Mouse (Mus musculus): ENCODE data around the gene Pgm2.

Pgm2 gene

DNA sequence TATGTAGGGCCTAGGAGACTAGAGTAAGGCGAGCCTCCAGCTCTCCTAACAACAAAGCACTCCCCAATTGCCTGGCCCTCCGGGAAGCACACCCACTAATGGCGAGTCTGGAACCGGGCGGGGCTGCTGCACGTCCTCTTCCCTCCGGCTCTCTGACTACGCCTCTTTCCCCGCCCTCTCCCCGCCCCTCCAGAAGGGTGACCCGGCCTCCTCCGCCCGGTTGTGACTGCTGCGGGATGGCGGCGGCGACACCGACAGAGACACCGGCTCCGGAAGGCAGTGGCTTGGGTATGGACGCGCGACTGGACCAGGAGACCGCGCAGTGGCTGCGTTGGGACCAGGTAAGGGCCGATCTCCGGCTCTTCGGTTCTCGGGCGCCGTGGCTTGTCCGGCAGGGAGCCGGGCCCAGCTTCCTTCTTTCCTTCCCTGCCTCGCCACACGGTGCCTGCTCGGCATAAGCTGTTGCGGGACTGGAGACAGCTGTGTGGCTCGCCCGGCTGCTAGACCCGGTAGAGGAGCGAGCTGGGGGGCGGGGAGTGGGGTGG, at the start of gene Pgm2:
Pgm2 (plus strand) TSS at position 203 of the 545 bp plus-strand sequence.
- in situ Hi-C loops (cut with MseI, MboI), result no loop called here

DNA sequence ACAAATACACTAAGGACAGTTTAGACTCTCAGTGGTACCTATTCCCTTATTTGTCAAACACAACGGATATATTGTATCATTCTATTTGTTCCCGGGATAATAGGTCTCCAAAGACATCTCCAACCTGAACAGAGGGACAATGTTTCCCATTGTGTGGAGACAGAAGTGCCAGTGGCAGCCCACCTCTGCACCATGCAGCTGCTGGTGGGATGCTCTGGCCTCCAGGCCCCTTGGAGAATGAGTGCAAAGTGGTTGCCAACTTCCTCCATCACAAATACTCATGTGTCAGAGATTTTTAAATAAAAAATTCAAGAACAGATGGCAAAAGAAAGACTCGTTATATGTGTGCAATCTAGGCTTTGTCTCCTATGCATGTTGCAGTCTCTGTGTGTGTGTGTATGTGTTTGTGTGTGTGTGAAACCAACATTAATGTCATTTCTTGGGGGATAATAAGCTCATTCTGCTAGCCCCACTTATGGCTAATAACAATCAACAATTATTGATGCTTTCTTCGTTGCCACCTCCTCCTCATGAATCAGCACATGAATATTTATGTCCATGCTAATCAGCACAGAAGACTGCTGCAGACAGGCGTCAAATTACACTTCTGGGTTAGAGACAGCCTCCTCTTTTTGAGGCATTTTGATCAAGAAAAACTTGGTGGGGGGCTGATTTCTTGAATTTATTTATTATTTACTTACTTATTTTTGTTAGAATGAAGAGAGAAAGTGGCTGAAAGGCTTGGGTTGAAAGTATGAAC, 48.9 kb upstream of the Pgm2 start:
- in situ Hi-C loops (cut with MseI, MboI), result no loop called here

DNA sequence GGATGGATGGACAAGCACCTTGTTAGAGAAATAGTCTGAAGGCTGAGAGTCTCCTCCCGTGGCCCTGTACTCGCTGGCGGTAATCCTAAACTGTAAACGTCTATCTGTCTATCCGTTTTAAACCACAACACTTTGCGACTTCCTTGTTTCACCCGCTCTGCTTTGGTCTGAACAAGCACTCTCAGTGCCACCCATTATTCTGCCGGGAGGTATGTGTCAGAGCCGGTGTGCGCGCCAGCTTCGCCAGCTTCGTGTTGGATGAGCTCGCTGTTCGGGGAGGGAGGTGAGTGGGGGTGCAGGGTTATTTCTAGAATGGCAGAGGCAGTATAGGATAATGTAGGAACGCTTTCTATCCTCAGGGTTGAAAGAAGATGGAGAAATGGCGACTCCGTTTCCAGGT, 48.0 kb upstream of the Pgm2 start:
- in situ Hi-C loops (cut with MseI, MboI), result no loop called here

DNA sequence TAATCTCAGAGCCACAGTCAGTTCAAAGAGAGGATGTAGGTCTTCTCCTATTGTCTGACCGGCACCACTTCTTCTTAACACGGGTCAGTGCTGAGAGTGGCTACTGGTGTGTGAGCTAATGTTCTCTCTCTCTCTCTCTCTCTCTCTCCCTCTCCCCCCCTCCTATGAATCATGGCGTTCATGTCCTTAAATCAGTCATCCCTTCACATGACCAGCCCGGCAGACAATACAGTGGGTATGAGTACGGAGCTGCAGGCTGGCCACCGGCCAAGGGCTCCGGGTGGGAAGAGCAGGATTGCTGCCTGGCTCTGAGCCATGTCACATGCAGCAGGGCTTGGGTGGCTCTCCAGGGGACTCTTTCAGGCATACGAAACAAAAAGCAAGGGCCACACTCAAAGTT, 47.2 kb upstream of the Pgm2 start:
- in situ Hi-C loops (cut with MseI, MboI), result no loop called here

DNA sequence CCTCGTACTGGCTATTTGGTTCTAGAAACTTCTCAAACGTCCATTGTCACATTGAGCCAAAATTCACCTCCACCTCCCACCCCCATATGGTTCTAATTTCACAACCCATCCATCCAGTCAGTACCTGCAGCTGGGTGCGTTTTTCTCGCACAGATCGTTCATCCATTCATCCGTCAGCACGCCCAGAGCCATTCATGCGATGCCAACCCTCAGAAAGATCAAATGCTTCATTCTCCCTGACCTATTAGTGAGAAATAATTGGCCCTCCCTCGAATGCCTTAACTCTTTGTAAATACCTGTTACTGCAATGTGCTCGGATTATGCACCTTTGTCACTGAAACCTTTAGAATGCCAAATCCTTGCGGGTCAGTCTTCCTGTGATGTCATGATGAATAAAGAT, 45.8 kb upstream of the Pgm2 start:
- in situ Hi-C loops (cut with MseI, MboI), result no loop called here

DNA sequence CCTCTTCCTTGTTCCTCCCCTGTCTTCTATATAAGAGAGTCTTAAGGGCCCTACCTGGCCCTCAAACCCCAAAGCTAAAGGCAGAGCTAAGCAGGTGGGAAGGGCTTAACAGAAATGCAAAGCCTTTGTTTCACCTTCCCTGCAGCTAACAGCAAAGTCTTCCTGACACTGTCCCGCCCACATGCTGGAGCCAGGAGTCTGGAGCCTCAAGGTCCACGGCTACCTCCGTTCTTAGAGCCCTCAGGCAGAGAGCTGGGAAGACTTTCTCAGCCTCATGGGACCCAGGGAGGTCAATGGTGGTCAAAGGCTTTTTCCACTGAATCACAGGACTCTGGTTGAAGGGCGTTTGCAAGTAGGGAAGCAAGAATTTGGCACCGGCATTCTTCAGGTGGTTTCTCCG, 44.8 kb upstream of the Pgm2 start:
- in situ Hi-C loops (cut with MseI, MboI), result no loop called here

DNA sequence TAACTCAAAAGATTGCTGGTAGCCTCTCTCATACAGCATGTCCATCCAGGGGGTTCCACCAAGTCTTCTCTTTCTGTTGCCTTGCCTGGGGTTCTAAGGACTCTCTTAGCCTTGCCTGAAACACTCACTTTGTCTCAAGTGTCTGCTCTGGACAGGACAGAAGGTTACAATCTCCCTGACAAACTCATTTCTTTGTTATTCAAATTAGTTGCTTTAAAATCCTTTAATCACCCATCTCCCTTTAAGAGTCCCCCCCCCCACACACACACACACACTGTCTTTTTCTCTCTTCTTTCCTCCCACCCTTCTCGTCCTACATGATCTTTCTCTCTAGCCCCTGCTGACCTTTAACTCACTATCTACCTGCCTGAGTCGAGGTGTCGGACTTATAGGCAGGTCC, 44.1 kb upstream of the Pgm2 start:
- in situ Hi-C loops (cut with MseI, MboI), result no loop called here

DNA sequence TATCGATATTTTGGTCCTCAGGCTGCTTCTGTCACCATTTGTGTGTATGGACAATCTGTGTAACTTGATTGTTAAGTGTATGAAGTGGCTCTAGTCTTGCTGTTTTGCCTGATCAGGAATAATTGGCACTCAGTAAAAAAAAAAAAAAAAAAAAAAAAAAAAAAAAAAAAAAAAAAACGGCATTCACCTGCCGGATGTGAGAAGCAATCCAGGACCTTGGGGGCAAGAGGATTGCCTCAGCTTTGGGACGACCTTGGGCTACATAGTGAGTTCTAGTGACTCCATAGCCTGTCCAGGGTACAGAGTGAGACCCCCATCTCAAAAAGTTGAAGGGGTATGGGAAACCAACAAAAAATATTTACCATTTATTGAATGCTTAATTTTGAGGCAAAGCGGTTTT, 43.5 kb upstream of the Pgm2 start:
- in situ Hi-C loops (cut with MseI, MboI), result no loop called here

DNA sequence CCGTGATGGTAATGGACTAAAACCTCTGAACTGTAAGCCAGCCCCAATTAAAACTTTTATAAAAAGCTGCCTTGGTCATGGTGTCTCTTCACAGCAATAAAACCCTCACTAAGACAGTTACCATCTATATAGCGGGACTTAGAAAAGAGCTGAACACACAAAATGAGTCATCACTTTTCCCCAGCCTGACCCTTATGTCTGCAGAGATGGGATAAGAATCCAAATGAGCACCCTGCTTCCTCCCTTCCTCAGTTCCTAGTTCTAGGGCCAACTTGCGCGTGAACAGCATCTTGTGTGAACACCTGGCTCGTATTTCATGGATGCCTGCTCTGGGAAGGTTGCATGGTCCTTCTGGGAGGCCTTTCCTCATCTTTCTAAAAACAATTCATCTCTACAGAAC, 39.7 kb upstream of the Pgm2 start:
- in situ Hi-C loops (cut with MseI, MboI), result no loop called here

DNA sequence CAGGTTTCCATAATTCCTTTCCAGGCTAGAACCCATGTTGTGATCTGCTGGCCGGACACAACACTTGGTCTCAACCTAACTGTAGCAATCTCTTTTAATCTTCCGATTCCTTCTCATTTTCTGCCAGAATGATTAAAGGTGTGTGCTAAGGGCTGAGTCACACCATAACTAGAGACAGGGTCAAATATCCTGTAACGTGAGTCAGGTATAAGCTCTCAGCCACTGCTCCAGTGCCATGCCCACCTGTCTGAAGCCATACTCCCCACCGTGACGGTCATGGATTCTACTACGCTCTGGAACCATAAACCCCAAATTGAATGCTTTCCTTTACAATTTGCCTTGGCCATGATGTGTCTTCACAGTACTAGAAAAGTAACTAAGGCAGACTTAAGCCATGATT, 36.5 kb upstream of the Pgm2 start:
- in situ Hi-C loops (cut with MseI, MboI), result no loop called here

DNA sequence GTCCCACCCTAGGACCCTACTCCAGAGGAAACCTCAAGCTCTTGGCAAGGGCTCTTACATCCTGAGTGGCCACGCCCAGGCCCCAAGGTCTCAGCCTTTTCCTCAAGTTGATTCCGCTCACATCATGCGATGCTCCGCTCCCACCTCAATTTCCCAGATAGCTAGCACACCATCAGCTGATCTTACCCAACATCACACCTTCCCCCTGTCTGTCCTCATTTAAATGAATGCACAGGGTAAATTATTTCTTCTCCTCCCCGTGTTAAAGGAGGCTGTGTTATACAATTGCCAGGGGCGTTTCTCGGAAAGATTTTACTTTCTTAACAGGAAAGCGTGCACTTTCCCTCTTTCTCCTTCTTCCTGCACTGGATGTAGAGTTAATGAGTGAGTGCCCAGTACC, 31.9 kb upstream of the Pgm2 start:
- in situ Hi-C loops (cut with MseI, MboI), result loop anchor here in 1 of 2 experiments (10.0 kb wide), 1 partner anchor 156 kb away; no protein-coding TSS in a partner anchor

DNA sequence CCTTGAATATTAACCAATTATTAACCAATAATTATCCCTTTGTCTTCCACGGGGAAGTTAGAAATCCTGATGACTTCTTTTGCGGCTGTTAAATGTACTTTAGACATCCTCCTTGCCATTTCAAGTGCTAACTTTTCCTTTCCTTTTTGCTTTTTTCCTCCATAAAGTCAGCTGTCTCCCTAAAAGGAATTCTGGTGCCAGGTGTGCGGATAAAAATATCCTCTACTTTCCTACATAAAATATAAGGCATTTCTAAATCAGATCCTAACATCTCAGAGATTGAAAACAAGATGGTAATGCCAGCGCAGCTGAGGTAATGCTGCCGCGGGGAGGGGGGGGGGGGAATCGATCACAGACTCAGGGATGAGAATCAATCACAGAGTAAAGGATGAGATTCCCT, 31.1 kb upstream of the Pgm2 start:
- in situ Hi-C loops (cut with MseI, MboI), result loop anchor here in 1 of 2 experiments (10.0 kb wide), 1 partner anchor 157 kb away; no protein-coding TSS in a partner anchor

DNA sequence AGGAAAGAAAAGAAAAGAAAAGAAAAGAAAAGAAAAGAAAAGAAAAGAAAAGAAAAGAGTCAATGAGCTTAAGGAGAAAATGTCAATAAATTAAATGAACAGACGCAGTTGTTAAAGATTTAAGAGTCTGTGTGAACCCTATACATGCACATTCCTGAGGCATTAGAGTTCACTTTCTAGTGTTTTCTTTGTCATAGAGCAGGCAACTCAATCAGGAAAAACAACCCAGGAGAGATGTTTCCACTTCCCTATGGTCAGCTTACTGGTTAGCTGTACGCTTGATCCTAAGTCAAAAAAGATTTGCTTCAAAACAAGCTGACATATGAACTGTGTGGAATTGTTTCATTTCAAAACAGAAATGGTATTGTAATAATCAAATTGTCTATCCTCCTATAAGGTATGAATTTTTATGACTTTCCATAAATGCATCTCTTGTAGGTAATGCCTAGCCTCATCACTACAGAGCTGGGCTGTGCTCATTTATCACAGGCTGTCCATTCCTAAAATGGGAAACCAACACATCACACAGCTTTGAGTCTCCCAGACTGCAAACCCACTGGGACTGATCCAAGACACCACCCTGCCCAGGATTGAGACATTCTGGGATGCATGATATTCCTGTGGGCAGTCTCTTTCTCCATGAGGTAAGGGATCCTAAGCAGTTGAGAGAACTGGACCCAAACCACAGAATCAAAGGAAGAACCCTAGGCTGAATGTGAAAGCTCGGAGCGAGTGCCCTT, 29.7 kb upstream of the Pgm2 start:
- in situ Hi-C loops (cut with MseI, MboI), result loop anchor here in 1 of 2 experiments (10.0 kb wide), 1 partner anchor 158 kb away; no protein-coding TSS in a partner anchor

DNA sequence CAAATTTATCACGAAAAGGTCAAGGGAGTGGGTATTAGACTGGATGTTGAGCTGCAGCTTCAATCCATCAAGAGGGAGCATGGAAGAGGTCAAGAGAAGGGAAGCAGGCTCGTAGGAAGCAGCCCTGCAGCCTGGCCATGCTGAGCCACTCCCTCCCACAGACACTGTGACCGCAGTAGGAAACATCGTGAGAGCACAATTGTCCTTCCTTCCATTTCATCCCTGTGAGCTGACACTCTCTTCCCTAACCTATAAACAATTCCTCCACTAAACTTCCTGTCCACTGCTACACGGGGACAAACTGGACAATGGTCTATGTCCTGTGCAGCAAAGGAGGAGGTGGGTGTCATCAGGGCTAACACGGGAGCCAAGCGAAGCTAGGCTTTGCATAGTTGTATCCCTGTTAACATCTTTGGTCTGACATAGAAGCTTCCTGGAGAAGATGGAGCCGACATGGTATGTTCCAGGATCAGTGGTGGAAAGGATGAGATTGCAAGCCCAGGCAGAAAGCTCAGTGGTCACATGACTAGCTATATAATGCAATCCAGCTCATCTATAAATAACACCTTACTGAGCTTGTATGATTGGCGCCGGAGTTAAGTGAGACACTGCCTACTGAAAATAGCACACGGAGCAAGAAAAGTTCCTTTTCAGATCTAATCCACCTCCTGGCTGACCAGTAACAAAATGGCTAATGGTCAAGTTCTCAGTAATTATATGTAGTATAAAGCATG, 29.0 kb upstream of the Pgm2 start:
- in situ Hi-C loops (cut with MseI, MboI), result loop anchor here in 1 of 2 experiments (10.0 kb wide), 1 partner anchor 159 kb away; no protein-coding TSS in a partner anchor

DNA sequence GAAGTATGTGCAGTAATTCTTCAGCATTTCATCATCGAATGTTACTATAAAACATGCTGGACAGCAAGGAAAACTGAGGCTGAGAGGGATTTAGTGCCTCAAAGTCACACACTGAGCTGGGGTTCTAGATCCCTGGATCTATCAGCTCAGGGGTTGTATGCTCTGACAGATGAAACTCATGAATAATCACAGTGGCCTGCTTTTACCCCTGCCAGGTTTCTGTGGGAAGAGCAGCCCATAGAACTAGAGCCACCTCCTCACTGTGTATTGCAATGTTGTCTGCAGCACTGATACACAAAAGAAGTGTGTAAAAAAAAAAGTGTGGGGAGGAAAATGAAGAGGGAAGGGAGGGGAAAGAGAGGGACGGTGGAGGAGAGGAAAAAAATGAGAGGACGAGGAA, 28.3 kb upstream of the Pgm2 start:
- in situ Hi-C loops (cut with MseI, MboI), result loop anchor here in 1 of 2 experiments (10.0 kb wide), 1 partner anchor 160 kb away; no protein-coding TSS in a partner anchor

DNA sequence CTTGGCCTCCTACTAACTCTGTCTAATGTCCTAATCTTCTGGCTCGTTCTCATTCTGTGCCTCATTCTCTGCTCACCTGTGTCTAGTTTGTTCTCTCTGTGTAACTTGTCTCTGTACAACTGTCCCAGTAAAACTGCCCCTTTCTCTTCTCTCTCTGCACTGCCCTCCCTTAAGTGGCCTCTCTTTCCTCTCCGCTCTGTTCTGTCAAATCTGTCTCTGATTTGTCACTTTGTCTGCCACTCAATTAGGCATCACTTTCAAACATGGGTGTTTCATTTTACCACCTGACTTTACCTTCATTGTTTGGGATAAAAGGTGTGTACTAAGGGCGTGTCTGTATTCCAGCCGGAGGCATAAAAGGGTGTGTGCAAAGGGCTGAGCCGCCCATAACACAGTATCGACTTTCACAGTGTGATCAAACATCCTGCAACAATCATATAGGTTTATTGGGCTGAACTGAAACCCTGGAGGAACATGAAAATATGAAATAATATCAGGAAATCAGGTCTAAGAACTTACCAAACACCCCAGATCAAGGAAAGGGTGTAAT, 27.2 kb upstream of the Pgm2 start:
- in situ Hi-C loops (cut with MseI, MboI), result loop anchor here in 1 of 2 experiments (10.0 kb wide), 1 partner anchor 161 kb away; no protein-coding TSS in a partner anchor

DNA sequence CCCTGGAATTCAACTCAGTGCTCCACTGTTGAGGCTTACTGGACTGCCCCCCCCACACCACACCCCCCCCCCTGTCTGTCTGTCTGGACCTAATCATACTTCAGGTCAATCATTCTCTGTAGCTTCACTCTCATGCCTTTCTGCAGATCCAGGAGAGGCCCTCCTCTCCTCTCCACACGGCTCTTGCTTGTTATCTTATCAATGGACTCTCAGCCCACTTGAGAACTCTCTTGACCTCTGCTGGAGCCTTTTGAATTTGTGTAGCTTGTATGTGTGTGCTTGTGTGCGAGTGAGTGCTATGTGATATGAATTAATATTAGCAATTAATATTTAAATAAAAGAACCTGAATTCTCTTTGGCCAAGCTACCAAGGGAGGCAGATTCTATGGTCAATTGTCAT, 26.6 kb upstream of the Pgm2 start:
- in situ Hi-C loops (cut with MseI, MboI), result loop anchor here in 1 of 2 experiments (10.0 kb wide), 1 partner anchor 161 kb away; no protein-coding TSS in a partner anchor

DNA sequence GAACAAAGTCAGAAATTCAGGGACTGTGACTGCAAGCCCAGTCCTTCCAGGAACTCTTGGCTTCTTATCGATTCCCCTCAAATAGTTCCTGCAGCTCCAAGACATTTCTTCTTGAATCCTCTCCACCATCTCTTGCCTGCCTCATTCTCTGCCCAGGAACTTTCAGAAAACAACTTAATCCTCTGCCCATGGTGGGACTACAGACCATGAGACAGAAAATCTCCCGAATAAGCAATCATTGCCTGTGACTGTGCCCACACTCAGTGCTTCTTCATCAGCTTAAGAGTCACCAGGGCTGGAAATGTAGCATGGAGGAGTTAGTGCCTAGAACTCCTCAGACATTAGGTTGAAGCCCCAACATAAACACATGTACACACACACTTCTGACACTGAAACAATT, 25.2 kb upstream of the Pgm2 start:
- in situ Hi-C loops (cut with MseI, MboI), result loop anchor here in 1 of 2 experiments (10.0 kb wide), 1 partner anchor 163 kb away; no protein-coding TSS in a partner anchor

DNA sequence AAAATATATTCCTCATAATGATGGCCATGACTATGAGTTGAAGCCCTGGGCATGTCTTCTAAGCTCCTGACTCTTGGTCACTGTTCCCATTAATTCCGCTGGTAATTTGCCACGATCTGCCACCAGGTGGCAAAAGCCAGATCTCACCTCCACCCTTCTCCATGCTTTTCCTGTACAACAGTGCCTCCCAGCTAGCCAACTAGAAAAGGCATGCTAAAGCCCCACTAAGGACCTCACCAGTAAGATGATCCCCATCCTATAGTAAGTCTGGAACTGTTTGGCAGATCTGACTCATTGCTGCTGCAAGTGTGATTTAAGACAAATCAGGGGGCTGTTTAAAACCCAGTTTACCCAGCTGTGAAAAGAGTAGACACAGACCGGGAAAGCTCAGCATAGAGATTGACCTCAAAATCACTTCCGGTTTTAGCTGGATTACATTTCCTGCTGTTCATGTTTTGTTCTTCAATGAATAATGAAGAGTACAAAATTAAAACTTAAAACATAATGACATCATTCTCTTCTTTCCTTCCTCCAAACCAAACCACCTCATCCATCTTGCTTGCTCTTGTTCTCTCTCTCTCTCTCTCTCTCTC, 22.6 kb upstream of the Pgm2 start:
- in situ Hi-C loops (cut with MseI, MboI), result loop anchor here in 1 of 2 experiments (5.0 to 10.0 kb wide), 2 partner anchors 163 to 255 kb away; partner anchors contain the start of gene 0610040J01Rik

DNA sequence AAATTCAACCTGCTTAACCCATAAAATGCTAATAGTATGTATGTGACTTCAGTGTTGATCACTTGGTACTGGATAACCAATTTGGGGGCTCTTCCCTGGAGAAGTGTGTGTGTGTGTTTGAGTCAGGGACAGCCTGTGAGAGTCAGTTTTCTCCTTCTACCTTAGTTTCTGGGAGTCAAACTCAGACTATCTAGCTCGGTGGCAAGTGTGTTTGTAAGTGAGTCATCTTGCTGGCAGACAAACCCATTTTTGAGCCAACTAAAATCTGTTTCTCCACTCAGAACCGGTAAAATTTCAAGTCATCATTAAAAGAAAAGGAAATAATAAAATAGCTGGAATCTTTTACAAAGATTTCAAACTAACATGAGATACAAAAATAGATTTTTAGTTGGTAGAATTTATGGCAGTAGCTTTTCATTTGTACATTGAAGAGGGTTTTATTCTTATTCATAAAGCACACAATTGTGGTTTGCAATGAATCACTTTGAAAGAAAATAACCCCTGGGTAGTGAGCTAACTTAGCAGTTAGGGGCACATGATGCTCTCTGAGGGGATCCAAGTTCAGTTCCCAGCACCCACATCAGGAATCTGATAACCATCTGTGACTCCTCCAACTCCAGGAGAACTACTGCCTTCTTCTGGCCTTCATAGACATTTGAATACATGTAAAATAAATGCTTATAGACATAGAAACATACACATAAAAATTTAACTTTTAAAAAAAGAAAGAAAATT, 21.8 kb upstream of the Pgm2 start:
- in situ Hi-C loops (cut with MseI, MboI), result loop anchor here in 1 of 2 experiments (5.0 to 10.0 kb wide), 2 partner anchors 164 to 256 kb away; partner anchors contain the start of gene 0610040J01Rik
